Mouse (Mus musculus): Measurements from ENCODE around the gene Bri3.
A peak's percentile ranks its signal among the peaks of the same experiment; 100 is the strongest.

Gene Bri3

DNA sequence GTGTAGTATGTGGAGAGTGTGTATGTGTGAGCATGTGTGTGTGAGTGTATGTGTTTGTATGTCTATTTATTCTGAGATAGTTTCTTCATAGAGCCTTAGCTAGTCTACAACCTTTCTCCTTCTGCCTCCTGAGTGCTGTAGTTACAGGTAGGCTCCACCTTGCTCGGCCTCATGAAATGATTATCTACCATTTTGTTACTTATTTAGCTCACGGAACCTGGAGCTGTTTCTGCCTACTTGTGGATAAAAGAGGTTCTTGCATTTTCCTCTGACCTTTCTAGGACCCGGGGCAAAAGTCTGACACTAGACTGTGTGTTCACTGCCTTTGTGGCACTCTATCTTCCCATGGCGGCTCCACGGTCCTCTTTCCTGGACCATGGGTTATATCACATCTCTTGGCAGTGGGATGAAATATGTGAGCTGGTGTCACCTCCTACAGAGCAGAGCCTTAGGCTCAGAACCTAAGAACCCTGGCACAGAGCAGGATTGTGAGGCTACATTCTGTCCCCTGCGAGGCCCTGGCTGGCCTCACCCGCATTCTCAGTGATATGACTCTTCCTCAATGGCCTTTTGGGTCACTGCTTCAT, at the start of gene Bri3:
Bri3 (plus strand) TSS at position 537 of the 587 bp plus-strand sequence.
- no peak for DNase-seq (ENCODE audit: low read depth, low spot score)

DNA sequence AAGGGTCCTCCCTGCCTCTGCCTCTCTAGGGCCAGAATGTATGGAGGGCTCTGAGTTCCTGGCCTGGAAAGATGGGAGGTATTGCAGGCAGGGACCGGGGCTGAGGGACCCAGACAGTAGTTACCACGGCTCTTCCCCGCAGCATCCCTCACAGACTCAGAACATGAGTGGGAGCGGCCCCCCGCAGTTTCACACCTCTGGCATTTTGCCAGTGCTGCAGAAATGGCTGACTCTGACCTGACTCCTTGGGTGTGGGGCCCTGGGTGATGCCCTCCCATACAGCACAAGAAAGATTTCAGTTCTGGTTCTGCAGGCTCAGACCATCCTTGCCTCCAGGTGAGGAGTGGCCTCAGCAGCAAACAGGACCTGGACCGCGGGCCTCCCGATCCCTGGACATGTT, 48.7 kb upstream of the Bri3 start:
- no peak for DNase-seq (ENCODE audit: low read depth, low spot score)

- no peak for DNase-seq (ENCODE audit: low read depth, low spot score)
These were observed 43.6 kb upstream of the Bri3 start for GRCm38 (mm10) chr5:144200616-144201015.

DNA sequence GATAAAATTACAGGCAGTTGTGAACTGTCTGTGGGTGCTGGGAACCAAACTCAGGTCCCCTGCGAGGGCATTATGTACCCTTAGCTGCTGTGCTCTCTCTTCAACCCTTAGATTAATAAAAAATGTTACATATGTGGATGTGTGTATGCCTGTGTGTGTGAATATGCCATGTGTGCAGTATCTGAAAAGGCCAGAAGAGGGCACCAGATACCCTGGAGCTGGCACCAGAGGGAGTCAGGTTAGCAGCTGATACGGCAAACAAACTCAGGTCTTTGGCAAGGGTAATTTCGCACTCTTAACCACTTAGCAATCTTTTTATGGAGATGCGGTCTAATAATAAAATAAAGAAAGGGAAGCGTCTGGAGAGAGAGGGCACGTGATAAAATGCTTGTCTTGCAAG, 41.8 kb upstream of the Bri3 start:
- DNase-seq (ENCODE audit: low read depth, low spot score) = no peak

DNA sequence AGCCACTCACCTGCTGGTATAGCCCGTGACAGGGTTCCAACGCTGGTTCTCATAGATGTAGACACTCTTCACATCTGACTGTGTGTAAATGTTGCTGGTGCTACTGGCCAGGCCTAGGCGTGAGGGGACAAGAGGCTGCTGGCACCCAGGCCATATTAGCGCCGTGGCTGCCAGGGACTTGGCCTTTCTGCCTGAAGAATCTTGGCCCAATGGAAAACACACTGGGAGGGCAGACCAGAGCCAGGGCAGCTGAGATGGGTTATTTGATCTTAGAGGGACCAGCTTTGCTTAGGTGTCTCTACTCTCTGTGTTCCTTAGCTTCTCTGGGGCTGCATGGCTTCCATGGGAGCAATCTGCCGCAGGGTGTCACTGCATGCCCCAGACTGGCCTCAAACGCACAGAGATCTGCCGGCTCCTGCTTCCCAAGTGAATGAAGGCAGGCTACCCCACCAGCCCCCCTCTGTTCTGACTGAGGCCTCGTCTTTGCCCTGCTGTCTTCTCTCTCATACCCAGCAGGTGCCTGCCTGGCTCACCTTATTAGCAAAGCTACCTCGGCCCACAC, 40.8 kb upstream of the Bri3 start:
- no peak for DNase-seq (ENCODE audit: low read depth, low spot score)

GRCm38 (mm10) chr5:144204303-144204702, 39.9 kb upstream of the Bri3 start:
- DNase-seq (ENCODE audit: low read depth, low spot score) = no peak

- DNase-seq (ENCODE audit: low read depth, low spot score) = no peak
These were observed 39.3 kb upstream of the Bri3 start for GRCm38 (mm10) chr5:144204911-144205310.

DNA sequence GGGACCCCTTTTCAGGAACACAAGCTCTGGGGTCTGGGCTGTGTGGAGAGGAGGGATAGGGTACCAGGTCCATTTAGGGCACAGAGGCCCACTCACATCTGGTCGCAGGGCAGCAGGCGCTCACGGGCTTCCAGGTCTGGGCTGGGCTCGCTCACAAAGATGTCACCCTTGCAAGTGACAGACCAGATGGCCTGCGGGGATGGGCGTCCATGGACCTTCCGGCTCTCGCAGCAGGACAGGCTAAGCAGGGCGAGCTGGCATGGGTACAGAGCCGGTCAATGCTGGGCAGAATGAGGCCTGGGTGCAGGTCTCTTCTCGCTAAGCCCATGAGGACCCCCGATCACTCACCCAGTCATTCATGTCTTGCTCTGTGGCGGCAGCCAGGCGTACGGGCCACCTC, 38.2 kb upstream of the Bri3 start:
- DNase-seq (ENCODE audit: low read depth, low spot score) = no peak

DNA sequence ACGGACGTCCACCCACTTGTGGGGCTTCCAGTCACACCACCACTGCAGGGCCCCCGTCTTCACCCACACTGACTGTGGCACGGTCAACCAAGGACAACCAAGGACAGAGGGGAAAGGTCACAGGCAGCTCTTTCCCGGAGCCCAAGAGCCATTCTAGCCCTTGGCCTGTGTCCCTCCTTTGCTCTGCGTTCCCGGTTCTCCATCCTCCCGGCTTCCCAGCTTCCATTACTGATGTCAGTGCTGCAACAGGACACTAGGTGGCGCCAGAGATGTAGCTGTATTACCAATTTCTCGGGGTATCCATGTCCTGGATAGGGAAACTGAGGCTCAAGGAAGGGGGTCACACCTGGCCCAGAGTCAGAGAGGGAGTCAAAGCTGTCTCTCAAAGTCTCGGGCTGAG, 36.8 kb upstream of the Bri3 start:
- DNase-seq (ENCODE audit: low read depth, low spot score) = no peak

DNA sequence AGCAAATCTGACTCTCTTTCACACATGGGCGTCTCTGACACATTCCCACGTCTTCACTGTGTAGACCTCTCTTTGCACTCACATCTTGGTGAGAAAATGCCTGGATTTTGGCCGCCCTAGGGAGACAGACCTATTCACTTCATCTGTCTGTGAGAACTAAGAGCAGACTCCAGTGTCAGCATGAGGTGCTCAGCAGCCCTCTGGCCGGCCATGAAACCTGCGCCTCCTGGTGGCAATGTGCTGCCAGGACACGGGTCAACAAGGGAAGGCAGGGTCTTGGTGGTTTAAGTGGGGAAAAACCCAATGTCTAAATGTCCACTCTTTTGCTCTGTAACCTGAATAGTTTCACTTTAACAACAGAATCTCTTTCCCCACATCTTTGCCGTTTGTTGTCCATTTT, 29.8 kb upstream of the Bri3 start:
- DNase-seq (ENCODE audit: low read depth, low spot score) = no peak

DNA sequence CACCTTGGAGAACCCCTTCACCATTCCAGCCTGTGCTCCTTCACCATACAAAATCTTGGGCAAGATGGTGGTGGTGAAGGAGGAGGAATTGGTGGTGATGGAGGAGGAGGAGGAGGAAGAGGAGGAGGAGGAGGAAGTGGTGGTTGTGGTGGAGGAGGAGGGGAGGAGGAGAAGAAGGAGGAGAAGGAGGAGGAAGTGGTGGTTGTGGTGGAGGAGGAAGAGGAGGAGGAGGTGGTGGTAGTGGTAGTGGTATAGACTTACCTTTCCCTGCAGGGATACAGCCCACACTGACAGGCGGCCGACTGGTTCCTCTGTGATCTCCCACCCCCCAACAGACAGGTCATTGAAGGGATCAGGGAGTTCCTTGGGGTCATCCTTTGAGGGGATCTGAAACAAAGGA, 28.2 kb upstream of the Bri3 start:
- no peak for DNase-seq (ENCODE audit: low read depth, low spot score)

DNA sequence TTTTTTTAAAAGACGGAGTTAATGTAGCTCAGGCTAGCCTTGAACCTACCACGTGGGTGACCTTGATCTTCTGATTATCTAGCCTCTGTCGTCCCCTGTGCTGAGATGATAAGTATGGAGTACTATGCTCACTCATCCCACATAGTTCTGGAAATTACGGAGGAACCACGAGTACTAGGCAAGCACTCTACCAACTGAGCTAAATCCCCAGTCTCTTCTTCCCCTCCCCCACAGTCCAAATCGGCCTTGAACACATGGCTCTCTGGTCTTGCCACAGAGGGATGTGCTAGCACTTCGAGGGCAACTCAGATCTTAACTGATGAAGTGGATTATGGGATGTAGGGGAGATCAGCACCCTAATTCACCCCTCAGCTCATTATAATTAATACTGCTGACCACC, 26.2 kb upstream of the Bri3 start:
- no peak for DNase-seq (ENCODE audit: low read depth, low spot score)

GRCm38 (mm10) chr5:144219306-144219705, 24.9 kb upstream of the Bri3 start:
- DNase-seq (ENCODE audit: low read depth, low spot score) = no peak

DNA sequence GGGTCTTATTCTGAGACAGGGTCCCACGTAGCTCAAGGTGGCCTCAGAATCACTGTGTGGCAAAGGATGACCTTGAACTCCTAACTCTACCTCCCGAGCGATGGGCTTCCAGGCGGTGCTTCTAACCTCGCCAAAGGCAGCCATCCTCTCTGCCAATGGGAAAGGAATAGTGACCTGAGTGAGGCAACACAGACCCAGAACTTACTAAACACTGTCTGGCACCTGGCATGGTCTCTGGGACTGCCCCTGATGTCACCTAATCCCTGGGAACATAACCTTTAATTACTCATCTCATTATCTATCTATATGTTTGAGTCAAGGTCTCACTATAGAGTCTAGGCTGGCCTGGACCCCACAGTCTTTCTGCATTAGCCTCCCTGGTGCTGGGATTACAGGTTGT, 24.3 kb upstream of the Bri3 start:
- no peak for DNase-seq (ENCODE audit: low read depth, low spot score)

GRCm38 (mm10) chr5:144221305-144221704, 22.9 kb upstream of the Bri3 start:
- no peak for DNase-seq (ENCODE audit: low read depth, low spot score)

DNA sequence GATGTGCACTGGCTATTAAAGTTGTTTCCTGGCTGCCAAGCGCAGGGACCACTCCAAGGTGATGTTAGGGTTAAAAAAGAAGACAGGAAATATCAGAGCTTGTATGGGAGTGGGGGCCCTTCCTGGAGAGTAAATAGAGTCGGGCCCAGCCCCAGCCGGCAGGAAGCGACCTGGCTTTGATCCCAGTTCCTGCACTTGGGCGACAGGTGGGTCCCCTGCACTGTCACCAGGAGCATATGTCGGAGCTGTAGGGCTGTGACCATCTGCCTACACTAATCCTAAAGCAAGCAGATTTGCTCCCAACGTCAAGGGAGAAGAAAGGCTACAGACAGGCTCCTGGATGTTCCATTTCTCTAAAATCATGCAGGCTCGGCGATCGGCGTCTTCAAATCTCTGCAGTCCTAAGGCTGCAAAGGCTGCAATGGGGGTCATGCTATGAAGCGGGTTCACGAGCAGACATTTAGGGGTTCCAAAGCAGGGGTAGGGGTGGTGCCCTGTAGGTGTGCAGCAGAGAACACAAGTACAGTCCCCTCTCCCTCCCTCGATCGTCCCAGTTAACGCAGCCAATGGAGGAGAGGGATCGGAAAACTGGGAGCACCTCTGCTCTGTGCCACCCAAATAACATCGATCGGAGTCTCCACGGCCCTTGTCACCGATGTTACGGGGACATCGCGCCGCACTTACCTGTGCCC, 21.3 kb upstream of the Bri3 start:
- peak; percentile 7 for DNase-seq (ENCODE audit: low read depth, low spot score)

GRCm38 (mm10) chr5:144223503-144223862, 20.8 kb upstream of the Bri3 start, which contains the start of gene Tecpr1:
Tecpr1 (minus strand) TSS chr5:144223615.
- peak; percentile 89 for DNase-seq (ENCODE audit: low read depth, low spot score)

GRCm38 (mm10) chr5:144223899-144224816, 20.1 kb upstream of the Bri3 start:
- DNase-seq (ENCODE audit: low read depth, low spot score) = no peak

DNA sequence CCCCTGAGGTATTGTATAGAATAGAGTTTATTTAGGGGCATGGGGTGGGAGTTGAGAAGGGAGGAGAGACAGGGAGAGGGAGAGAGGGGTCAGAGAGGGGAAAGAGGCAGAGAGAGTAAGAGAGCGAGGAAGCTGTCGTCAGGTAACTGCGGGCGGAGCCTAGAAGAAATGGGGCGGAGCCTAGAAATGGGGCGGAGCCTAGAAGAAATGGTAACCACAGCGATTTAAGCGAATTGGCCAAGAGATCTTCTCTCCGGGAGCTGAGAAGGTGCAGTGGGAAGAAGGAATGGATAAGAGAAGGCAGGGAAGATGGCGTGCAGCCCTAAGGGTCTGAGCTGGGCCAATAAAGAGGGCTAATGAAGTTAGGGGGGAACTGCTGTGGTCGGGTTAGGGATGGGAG, 18.0 kb upstream of the Bri3 start:
- no peak for DNase-seq (ENCODE audit: low read depth, low spot score)

DNA sequence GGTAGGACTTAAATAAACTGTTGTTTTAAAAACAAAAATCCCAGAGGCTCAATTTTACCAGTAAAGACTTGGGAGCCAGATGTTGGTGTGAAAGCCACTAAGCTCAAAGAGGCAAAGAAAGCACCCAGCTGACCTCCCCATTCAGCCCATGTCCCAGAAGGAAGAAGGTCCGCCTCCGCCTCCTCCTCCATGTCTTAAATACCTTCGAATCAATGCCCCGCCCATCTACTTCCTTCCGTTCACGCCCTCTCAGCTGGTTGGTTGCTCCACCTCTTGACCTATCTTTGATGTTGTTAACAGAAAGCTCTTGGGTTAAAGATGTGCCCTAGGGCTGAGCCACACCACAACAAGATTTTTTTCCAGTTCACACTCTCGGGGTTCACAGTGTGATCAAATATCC, 14.0 kb upstream of the Bri3 start:
- no peak for DNase-seq (ENCODE audit: low read depth, low spot score)

DNA sequence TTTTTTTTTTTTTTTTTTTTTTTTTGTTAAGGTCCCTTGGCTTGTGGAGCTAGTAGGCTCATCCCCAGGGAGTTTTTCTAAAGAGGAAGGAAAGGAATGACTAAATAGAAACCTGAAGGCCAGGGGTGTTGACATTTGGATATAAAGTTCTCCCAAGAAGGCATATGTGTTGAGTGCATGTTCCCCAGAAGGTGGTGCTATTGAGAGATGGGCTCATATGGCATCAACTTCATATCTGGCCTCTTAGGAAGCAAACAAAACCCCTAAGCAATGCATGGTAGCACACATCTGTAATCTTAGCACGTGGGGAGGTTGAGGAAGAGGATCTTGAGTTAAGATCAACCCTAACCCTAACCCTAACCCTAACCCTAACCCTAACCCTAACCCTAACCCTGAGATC, 12.8 kb upstream of the Bri3 start:
- DNase-seq (ENCODE audit: low read depth, low spot score) = no peak

DNA sequence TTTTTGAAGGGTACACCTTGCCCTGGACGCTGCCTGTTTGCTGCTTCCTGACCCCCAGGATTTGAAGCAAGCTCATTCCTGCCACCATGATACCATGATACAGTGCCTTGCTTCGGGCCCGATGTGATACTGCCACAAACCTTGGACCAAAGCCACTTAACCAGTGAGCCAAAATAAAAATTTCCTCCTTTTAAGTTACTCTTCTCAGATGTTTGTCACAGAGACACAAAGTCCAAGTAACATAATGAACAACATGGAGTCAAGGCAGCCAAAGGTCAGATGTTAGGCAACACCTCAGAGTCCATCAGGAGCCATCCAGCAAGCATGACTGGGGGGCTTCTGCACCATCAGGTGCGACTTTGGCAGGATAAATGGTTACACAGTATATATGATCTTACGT, 11.7 kb upstream of the Bri3 start:
- no peak for DNase-seq (ENCODE audit: low read depth, low spot score)
